14 mouse cellular contexts compared by ENCODE assay signal in genomic region chr11:97666221-97666620, GRCm38 (mm10). TPM values are rescaled to one million over a fixed set of nuclear protein-coding genes. Genes with fewer than 3 reads are reported as not detected.
A peak's percentile ranks its signal among the peaks of the same experiment; 100 is the strongest.
DNase-seq lines count a peak whose midpoint lies in the region; ATAC-seq and TF ChIP-seq lines count a peak whose summit lies in the region.
"Had no signal": no experiment of that assay in that cellular context is flagged by ENCODE, and none has a peak within 500 bp of the region (broad histone marks: within the 10 kb centered on the region; RNA-seq: fewer than 3 reads in every experiment).

No protein-coding gene starts in this region.

- no peaks in the 10 kb centered on the region for H3K27me3 ChIP-seq in intestine, postnatal 0 days (replicated peaks; ENCODE audit: control insufficient read depth, insufficient read depth, low read length)
- H3K27me3 ChIP-seq in intestine, embryonic 16.5 days (replicated peaks; ENCODE audit: control insufficient read depth, insufficient read depth, low read length) = 0 out of 2 replicates have a peak, but pooled peaks cover 4% of the 10 kb centered on the region

- no peak overlapping the region for H3K27ac ChIP-seq in intestine, postnatal 0 days (ENCODE audit: low read depth, low read length)
- no peak overlapping the region for H3K27ac ChIP-seq in intestine, embryonic 16.5 days (ENCODE audit: low read length)
- H3K27ac ChIP-seq: embryonic facial prominence, embryonic 15.5 days; heart, embryonic 10.5 days; liver, embryonic 15.5 days had no signal

- WGBS in intestine, postnatal 0 days = 88% methylated on average over 7 of the region's 7 CpGs
- 91% methylated on average over 7 of the region's 7 CpGs for whole genome bisulfite sequencing in intestine, embryonic 16.5 days

- no peak overlapping the region for H3K4me2 ChIP-seq in intestine, postnatal 0 days (replicated peaks; ENCODE audit: low read depth)
- H3K4me2 ChIP-seq in intestine, embryonic 16.5 days (ENCODE audit: low read depth, low read length) = no peak overlapping the region
- H3K4me2 ChIP-seq: embryonic facial prominence, embryonic 15.5 days; liver, embryonic 15.5 days had no signal

- peaks cover 44% of the 10 kb centered on the region for H3K36me3 ChIP-seq in intestine, postnatal 0 days (ENCODE audit: control insufficient read depth, insufficient read depth)
- H3K36me3 ChIP-seq in intestine, embryonic 16.5 days (ENCODE audit: control insufficient read depth, insufficient read depth, low read length) = peaks cover 22% of the 10 kb centered on the region
- H3K36me3 ChIP-seq: liver, embryonic 15.5 days had no signal

- ATAC-seq in intestine, postnatal 0 days = no peak
- ATAC-seq in intestine, embryonic 16.5 days = no peak

- peak; percentile 45 for DNase-seq in embryo, embryonic 10.5 days (ENCODE audit: low spot score)
- no peak for DNase-seq in embryo, embryonic 10 days (ENCODE audit: low spot score)
- peak; percentile 27 for DNase-seq in CD4-positive helper T cell, adult 2 months (ENCODE audit: low read depth, low spot score)
- DNase-seq in brain, adult 2 months (ENCODE audit: low read depth, low spot score) = peak; percentile 58
- no peak for DNase-seq in urinary bladder, postnatal 36 days (ENCODE audit: low spot score in 2 of 2)
- DNase-seq in testis, postnatal 10 days (ENCODE audit: low spot score) = no peak
- DNase-seq: cerebellum, postnatal 10 days; kidney, postnatal 4 days had no signal

- H3K9me3 ChIP-seq in intestine, postnatal 0 days (ENCODE audit: control insufficient read depth) = no peaks in the 10 kb centered on the region
- no peaks in the 10 kb centered on the region for H3K9me3 ChIP-seq in intestine, embryonic 16.5 days (ENCODE audit: control insufficient read depth, low read length)
- H3K9me3 ChIP-seq: embryonic facial prominence, embryonic 15.5 days; heart, embryonic 10.5 days; liver, embryonic 15.5 days had no signal

- no peaks in the 10 kb centered on the region for H3K4me1 ChIP-seq in intestine, postnatal 0 days (replicated peaks; ENCODE audit: control insufficient read depth, insufficient read depth, low read length)
- H3K4me1 ChIP-seq in intestine, embryonic 16.5 days (ENCODE audit: control insufficient read depth, insufficient read depth, low read length) = peaks cover 37% of the 10 kb centered on the region

- no peak overlapping the region for H3K4me3 ChIP-seq in intestine, postnatal 0 days (ENCODE audit: low read depth, low read length)
- no peak overlapping the region for H3K4me3 ChIP-seq in intestine, embryonic 16.5 days (ENCODE audit: low read length)
- H3K4me3 ChIP-seq: embryonic facial prominence, embryonic 15.5 days; liver, embryonic 15.5 days; myocyte had no signal

- peak; percentile 66 for TF ChIP-seq CTCF in intestine, postnatal 0 days (IDR thresholded peaks at IDR 0.05; ENCODE audit: low read depth)

- no peak overlapping the region for H3K9ac ChIP-seq in intestine, postnatal 0 days (ENCODE audit: low read depth, low read length)
- no peak overlapping the region for H3K9ac ChIP-seq in intestine, embryonic 16.5 days (ENCODE audit: low read depth, low read length)
- H3K9ac ChIP-seq: embryonic facial prominence, embryonic 15.5 days; liver, embryonic 15.5 days had no signal

RNA-seq across cellular contexts. Expression of gene Mllt6, which starts 3.0 kb away (rescaled TPM):
- 1.4 and 1.6 TPM in 2 replicates for polyA plus RNA-seq in intestine, postnatal 0 days (2015; fragmentation: Nextera tagmentation; extraction: Ambion mirVana)
- polyA plus RNA-seq in intestine, embryonic 16.5 days (2015; fragmentation: Nextera tagmentation; extraction: Ambion mirVana) = 2.2 and 2.6 TPM in 2 replicates

RNA-seq across cellular contexts. Expression of gene Cisd3, which starts 19.4 kb away (rescaled TPM):
- polyA plus RNA-seq in intestine, postnatal 0 days (2015; fragmentation: Nextera tagmentation; extraction: Ambion mirVana) = 122 and 123 TPM in 2 replicates
- 120 and 135 TPM in 2 replicates for polyA plus RNA-seq in intestine, embryonic 16.5 days (2015; fragmentation: Nextera tagmentation; extraction: Ambion mirVana)

RNA-seq across cellular contexts. Expression of gene Pcgf2, which starts 34.1 kb away (rescaled TPM):
- 7.9 and 8.9 TPM in 2 replicates for polyA plus RNA-seq in intestine, postnatal 0 days (2015; fragmentation: Nextera tagmentation; extraction: Ambion mirVana)
- 11.9 and 12.1 TPM in 2 replicates for polyA plus RNA-seq in intestine, embryonic 16.5 days (2015; fragmentation: Nextera tagmentation; extraction: Ambion mirVana)

RNA-seq across cellular contexts. Expression of gene Epop, which starts 36.7 kb away (rescaled TPM):
- 1.1 and 1.3 TPM in 2 replicates for polyA plus RNA-seq in intestine, postnatal 0 days (2015; fragmentation: Nextera tagmentation; extraction: Ambion mirVana)
- polyA plus RNA-seq in intestine, embryonic 16.5 days (2015; fragmentation: Nextera tagmentation; extraction: Ambion mirVana) = 1.1 and 1.3 TPM in 2 replicates

RNA-seq across cellular contexts. Expression of gene Psmb3, which starts 37.0 kb away (rescaled TPM):
- polyA plus RNA-seq in intestine, postnatal 0 days (2015; fragmentation: Nextera tagmentation; extraction: Ambion mirVana) = 391 and 439 TPM in 2 replicates
- 419 and 429 TPM in 2 replicates for polyA plus RNA-seq in intestine, embryonic 16.5 days (2015; fragmentation: Nextera tagmentation; extraction: Ambion mirVana)

Comparison
In these comparisons a context has a peak if more than half of its experiments do, and no peak if none do; other contexts are left out.
1. DNase-seq: peak in embryo, embryonic 10.5 days (single experiment), CD4-positive helper T cell, adult 2 months (single experiment) and brain, adult 2 months (single experiment); none in embryo, embryonic 10 days (single experiment), urinary bladder, postnatal 36 days (0 of 2) and testis, postnatal 10 days (single experiment).